Mouse (Mus musculus) ES-CJ7 (cell line): ENCODE results near the gene Tmem60.

Experiments
- DNase-seq: peaks from one replicate; pipeline ENCODE4 v3.0.0; 2011; ENCODE audit warnings: low read depth, low spot score

Tmem60 gene

DNA sequence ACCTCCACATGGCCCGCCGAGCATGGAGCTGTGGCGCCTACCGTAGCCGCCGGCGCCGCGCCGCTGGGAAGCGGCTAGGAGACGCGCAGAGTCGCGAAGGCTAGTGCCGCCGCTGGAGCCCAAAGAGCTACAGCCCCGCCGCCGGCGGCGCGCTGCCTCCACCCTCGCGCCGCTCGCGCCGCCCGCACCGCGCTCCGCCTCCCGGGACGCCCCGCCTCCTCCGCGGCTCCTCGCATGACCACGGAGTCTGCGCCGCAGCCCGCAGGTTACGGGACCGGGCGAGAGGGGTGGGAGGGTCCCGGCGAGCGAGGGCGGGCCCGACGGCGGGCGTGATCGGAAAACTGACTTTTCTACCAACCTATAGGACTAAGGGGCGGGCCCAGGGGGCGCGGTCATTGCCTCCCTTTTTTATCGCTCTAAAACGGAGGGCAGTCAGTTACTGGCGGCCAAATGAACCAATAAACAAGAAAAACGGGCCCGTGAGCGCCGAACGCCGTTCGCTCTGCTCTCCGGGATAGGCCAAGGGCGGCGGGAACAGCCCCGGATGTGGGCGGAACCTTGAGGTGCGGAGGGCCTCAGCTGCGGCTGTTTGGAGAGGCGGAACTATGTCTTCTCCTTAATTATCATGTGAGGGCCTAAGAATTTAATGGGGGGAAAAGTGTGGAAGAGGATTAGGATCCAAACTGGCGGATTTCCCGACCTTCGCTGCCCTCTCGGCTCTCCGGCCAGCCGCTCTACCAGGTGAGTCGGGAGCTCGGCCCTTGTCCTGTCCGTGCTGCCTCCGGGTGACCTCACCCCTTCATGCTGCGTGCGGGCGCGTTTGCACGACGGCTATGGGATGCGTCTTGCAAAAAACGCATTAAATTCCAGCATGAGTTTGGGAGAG lies at the start of gene Tmem60, which contains the start of gene Phtf2:
Gene Tmem60 (plus strand): TSS at position 277 of the 886 bp plus-strand sequence.
Gene Phtf2 (minus strand): TSS at position 210 of the 886 bp plus-strand sequence.
- DNase-seq, result peak; percentile 97

DNA sequence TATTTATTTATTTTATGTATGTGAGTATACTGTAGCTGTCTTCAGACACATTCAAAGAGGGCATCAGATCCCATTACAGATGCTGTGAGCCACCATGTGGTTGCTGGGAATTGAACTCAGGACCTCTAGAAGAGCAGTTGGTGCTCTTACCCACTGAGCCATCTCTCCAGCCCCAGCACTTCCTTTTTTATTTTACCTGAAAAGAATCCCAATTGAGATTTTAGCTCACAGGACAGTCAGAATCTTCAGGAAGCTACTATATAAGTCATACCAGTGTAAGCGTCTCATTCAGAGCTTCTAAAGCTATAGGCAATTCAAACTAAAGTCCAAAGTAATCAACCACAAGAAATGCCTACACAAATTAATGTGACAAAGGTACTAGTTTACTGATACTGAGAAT lies 47.6 kb upstream of the Tmem60 start:
- DNase-seq, result no peak

- DNase-seq, result no peak
These were observed 44.9 kb upstream of the Tmem60 start for GRCm38 (mm10) chr5:20837082-20837481.

DNA sequence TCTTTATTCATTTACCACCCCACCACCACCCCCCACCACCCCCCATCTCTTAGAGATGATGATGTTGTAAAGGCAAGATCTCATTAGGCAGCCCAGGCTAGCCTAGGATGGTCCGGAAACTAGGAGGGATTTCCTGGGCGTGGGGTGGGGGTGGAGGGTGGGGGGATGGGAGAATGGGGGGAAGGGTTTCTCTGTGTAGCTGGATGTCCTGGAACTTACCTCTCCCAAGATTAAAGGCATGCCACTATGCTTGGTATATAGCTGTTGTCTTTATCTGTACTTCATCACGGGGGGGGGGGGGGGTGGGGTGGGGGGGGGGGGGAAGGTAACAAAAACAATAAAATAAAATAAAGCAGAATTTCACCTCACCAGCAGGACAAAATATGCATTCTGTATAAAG lies 38.6 kb upstream of the Tmem60 start:
- no peak for DNase-seq

DNA sequence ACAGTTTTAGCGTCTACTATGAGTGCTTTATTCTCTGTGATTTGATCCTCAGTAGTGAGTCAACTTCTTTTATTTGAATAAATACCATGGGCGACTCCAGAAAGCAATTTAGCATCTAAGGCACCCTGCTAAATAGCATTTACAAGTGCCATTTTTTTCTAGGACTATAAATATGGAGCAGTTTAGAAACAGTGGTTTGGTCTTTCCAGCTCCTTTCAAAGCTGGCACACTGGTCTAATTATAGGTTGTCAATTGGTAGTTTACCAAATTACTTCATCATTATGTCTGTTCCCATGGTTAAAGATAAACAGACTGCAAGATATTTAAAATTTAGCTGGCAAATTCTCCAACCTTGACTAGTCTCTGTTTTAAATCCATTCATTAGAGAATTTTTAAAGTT lies 38.2 kb upstream of the Tmem60 start:
- DNase-seq, result no peak

DNA sequence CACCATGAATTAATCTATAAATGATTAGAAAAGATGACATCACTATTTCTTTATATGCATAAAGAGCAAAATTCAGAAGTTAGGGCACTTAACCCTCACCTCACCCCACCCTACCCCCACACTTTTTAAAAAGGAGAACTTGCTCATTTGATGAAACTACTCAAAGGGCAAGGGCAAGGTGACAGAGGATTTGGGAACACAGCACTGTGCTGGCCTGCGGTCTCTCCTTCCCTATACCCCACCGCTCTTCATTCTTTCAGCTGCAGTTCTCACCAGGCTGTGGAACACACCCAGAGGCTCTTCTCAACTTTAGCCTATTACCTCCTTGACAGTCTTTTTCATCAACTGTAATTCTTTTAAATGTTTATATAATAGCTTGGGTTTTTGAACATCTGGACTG lies 35.0 kb upstream of the Tmem60 start:
- DNase-seq, result no peak

DNA sequence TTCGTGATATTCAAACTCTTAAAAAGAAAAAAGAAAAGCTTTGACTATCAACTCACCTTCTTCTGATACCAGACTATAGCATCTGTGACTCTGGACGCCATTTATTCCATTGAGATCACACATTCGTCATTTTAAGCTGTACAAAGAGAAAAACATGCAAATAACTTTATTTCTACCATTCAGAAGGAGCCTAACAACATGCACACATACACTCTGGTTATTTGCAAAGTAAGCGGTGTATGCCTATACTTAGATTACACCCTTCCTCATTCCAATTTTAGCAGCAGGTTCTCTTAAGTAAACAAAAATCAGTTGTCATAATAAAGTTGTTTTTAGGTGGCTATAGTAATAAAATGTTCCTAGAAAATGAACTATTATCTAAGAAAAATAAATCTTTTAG lies 26.9 kb upstream of the Tmem60 start:
- no peak for DNase-seq

DNA sequence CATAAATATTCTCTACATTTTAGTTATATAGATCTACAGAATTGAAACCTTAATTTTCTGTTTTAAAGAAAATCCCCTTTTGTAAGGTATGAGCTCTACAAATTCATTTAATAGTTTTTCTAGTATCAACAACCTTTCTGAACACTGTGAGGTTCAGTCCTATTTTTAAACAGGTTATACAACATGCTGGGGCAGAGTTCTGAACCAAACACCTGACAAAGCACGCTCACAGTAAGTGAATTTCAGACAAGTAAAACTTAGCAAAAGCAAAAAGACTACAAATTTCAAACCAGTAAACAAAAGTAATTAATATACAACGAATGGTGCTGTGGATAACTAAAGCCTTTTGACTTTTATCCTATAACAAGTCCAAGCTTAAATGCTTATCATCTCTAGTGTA lies 23.6 kb upstream of the Tmem60 start:
- DNase-seq, result no peak

GRCm38 (mm10) chr5:20860565-20860964 lies 21.4 kb upstream of the Tmem60 start:
- no peak for DNase-seq

DNA sequence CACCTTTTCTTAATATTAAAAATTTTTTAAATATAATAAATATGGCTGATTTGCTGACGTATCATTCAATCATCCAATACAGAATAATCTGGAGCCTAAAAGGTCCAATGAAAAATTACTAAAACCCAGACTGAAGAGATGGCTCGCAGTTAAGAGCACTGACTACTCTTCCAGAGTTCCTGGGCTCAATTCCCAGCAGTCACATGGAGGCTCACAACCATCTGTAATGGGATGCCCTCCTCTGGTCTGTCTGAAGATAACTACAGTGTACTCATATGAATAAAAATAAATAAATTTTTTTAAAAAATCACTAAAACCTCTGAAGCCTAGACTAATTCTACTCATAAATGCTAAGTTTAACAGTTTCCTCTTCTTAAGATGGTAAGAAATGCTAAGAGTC lies 20.1 kb upstream of the Tmem60 start:
- DNase-seq, result no peak

DNA sequence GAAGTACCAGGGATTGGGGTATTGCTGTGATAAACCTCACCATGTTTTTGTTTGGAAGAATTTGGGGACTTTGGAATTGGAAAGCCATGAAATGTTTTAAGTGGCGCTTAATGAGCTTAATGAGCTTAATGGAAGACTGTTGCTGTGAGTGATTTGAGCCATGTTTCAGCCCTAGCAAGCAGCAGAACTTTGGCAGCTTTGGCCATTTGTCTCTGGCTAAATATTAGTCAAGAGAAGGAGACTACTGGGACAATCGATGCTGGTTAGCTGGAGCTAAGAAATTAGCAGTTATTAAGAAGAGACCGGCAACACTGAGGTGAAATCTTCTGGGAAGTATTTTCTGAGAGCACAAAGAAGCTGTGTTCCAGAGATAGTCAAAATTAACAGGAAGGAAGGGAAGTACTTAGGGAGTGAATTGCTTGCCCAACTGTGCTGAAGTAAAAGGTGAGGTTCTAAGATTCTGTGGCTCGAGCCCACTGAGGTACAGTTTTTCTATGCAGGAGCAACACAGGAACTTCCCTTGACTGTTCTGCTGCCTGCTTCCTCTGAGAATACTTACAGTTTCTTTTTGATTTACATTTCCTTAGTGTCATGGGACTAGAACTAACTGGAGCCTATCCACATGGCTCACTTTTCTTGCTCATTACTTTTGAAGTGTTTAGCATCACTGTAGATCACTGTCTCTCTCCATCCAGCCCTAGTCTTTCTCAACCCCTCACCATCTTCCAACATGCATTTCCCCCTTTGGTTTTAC lies 17.6 kb upstream of the Tmem60 start:
- no peak for DNase-seq

DNA sequence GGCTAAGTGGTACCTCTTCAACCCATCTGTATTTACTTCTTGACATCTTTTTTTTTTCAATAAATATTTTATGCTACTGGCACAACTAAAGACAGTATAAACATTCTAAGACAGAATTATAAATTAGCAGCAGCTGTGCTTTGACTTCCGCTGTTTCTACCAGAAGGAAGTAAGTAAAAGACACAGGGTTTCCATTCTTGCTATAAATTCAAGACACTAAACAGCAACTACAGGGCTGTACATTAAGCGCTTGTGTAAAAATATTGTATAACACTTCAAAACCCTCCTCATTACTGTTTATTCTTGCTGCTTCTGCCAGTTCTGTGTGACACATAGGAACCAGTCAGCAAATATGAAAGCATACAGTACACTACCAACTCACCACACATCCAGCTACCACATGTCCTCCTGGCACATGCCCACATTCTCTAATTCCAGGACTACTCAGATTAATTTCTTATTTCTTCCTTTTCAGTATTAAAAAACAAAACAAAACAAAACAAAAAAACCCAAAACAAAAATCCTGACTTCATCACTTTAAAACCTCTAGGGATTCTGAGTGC lies 16.7 kb upstream of the Tmem60 start:
- DNase-seq, result no peak

- DNase-seq, result no peak
These were observed 8.8 kb upstream of the Tmem60 start for GRCm38 (mm10) chr5:20873146-20873545.

DNA sequence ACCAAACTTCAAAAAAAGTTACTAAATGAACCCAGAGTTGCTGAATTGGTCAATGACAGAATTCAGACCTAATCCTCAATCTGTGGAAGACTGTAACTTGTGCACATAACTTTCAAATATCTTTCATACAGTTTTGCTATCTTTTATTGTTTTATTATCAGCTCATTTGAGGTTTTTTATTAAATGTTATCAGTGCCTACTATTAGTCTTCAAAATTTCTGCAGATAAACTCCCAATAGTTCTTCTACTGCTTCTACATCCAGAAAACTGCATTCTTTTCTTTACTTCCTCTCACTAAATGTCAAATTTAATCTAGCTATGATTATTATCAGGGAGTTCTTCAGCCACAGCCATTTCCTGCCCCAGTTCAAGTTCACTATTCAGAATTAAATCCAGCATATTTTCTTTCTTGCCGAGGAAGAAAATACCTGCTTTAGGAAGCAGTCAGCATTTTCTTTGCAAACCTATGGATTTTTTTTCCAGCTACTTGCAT lies 5.0 kb upstream of the Tmem60 start:
- no peak for DNase-seq

GRCm38 (mm10) chr5:20880386-20880785 lies 1.6 kb upstream of the Tmem60 start:
- no peak for DNase-seq

- peak; percentile 37 for DNase-seq
These were observed 905 bp upstream of the Tmem60 start for GRCm38 (mm10) chr5:20880797-20881775.

GRCm38 (mm10) chr5:20884036-20884620 lies 2.1 kb downstream of the Tmem60 start:
- peak; percentile 86 for DNase-seq

DNA sequence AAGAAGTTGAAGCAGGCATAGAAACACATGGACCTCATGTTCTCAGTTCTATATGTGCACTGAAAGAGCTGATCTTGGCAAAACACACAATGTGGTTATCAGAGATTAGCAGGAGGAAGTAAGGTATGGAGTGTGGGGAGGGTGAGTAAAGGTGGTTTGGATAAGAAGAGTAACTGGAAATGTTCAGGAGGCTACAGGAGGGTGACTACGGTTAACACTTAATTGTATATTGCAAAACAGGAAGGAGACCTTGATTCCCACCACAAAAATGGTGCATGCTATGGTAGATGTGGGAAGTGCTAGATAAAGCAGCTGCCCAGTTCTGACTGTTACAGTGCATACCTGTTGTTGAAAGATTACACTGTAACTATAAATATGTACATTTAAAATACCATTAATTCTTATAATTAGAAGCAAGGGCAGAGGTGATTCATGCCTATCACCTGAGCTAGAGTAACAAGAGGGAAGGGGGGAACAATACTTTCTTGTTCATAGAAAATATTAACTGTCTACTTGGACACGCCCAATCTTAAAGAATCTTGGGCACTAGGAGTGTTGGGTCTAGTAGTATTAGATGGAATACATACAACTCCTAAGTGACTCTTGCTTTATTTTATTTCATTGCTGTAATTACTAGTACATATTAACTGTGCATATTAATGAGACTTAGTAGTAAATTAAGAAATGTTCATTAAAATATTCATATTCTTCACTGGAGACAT lies 15.6 kb downstream of the Tmem60 start:
- DNase-seq, result no peak

GRCm38 (mm10) chr5:20904647-20905046 lies 22.7 kb downstream of the Tmem60 start:
- DNase-seq, result no peak

GRCm38 (mm10) chr5:20905437-20905836 lies 23.4 kb downstream of the Tmem60 start:
- DNase-seq, result no peak
